Mouse (Mus musculus): ENCODE measurements at regions not wholly inside any gene's neighbourhood (a gene's known extent, or its start where the extent isn't known, plus 50 kb on each side); places are given as distances from the start of the nearest gene placed in this dataset.
"Not testable (repeated sequence)": the region's sequence is repeated elsewhere in the genome, so short reads cannot be mapped to it uniquely, and the experiment has no call there.

DNA sequence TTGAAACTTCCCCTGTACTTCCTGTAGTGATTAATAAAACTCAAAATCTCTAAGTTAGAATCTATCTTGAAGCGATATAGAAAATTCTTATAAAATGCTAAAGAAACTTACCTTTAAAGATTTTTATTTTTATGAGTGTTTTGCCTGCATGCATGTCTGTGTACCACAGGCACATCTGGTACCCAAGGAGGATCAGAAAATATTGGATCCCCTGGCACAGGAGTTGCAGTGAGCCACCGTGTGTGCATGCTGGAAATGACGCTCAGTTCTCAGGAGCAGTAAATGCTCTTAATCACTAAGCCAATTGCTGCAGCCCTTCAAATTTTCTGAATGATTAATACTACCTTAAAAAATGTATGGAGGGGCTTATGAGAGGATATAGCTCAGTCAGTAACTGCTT lies 142.8 kb upstream of the 4931417E11Rik start:
- H3K36me3 ChIP-seq (ENCODE audit: insufficient read depth, low read length) = no peaks in the 10 kb centered on the region
- H3K27me3 ChIP-seq (ENCODE audit: insufficient read depth, low read length) = no peaks in the 10 kb centered on the region
- H3K9me3 ChIP-seq (ENCODE audit: low read length) = peaks cover 11% of the 10 kb centered on the region
- TF ChIP-seq POU5F1 (IDR thresholded peaks at IDR 0.05; ENCODE audit: borderline replicate concordance, low read length) (no peak), CTCF (conservative IDR thresholded peaks at IDR 0.05; ENCODE audit: low read length) (no peak), NANOG (IDR thresholded peaks at IDR 0.05; ENCODE audit: borderline replicate concordance, low read length) (no peak)
- H3K4me3 ChIP-seq (replicated peaks; ENCODE audit: low read length) = no peak overlapping the region
- H3K4me1 ChIP-seq (replicated peaks; ENCODE audit: low read depth, low read length) = no peaks in the 10 kb centered on the region

GRCm38 (mm10) chr6:73611839-73612238 lies 142.4 kb upstream of the 4931417E11Rik start:
- Histone ChIP-seq H3K27me3 (ENCODE audit: insufficient read depth, low read length) (no peaks in the 10 kb centered on the region), H3K9me3 (ENCODE audit: low read length) (peaks cover 11% of the 10 kb centered on the region), H3K36me3 (ENCODE audit: insufficient read depth, low read length) (no peaks in the 10 kb centered on the region), H3K4me3 (replicated peaks; ENCODE audit: low read length) (no peak overlapping the region), H3K4me1 (replicated peaks; ENCODE audit: low read depth, low read length) (no peaks in the 10 kb centered on the region)
- TF ChIP-seq NANOG (IDR thresholded peaks at IDR 0.05; ENCODE audit: borderline replicate concordance, low read length) = no peak
- no peak for TF ChIP-seq POU5F1 (IDR thresholded peaks at IDR 0.05; ENCODE audit: borderline replicate concordance, low read length)
- TF ChIP-seq CTCF (conservative IDR thresholded peaks at IDR 0.05; ENCODE audit: low read length) = no peak

GRCm38 (mm10) chr6:73610048-73610624 lies 140.7 kb upstream of the 4931417E11Rik start:
- Histone ChIP-seq H3K27me3 (ENCODE audit: insufficient read depth, low read length) (no peaks in the 10 kb centered on the region), H3K4me1 (replicated peaks; ENCODE audit: low read depth, low read length) (no peaks in the 10 kb centered on the region), H3K9me3 (ENCODE audit: low read length) (peaks cover 11% of the 10 kb centered on the region), H3K36me3 (ENCODE audit: insufficient read depth, low read length) (no peaks in the 10 kb centered on the region), H3K4me3 (replicated peaks; ENCODE audit: low read length) (no peak overlapping the region)
- TF ChIP-seq POU5F1 (IDR thresholded peaks at IDR 0.05; ENCODE audit: borderline replicate concordance, low read length) = no peak
- no peak for TF ChIP-seq NANOG (IDR thresholded peaks at IDR 0.05; ENCODE audit: borderline replicate concordance, low read length)
- no peak for TF ChIP-seq CTCF (conservative IDR thresholded peaks at IDR 0.05; ENCODE audit: low read length)

- no peaks in the 10 kb centered on the region for H3K9me3 ChIP-seq (ENCODE audit: low read length)
- TF ChIP-seq CTCF (conservative IDR thresholded peaks at IDR 0.05; ENCODE audit: low read length) (no peak), POU5F1 (IDR thresholded peaks at IDR 0.05; ENCODE audit: borderline replicate concordance, low read length) (no peak), NANOG (IDR thresholded peaks at IDR 0.05; ENCODE audit: borderline replicate concordance, low read length) (no peak)
- no peak overlapping the region for H3K4me3 ChIP-seq (replicated peaks; ENCODE audit: low read length)
- no peaks in the 10 kb centered on the region for H3K4me1 ChIP-seq (replicated peaks; ENCODE audit: low read depth, low read length)
- no peaks in the 10 kb centered on the region for H3K36me3 ChIP-seq (ENCODE audit: insufficient read depth, low read length)
- H3K27me3 ChIP-seq (ENCODE audit: insufficient read depth, low read length) = no peaks in the 10 kb centered on the region
Measured at GRCm38 (mm10) chr6:73587686-73588085, 118.2 kb upstream of the 4931417E11Rik start.

DNA sequence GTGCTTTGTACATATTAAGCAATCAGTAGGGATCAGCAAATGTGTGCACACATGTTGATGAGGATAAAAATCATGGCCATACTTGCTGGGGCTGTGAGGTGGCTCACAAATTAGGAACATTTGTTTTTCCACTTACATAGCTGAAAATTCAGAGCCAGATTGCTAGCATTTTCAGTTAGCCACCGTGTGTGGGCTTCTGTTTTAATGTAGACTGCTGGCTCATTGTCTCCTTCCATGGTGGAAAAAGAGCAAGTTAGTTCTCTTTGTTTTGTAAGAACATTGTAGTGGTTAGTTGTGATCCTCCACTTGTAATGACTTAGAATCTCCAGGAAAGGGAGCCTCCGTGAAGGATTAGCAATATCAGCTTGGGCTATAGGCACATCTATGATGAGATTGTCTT lies 107.2 kb upstream of the 4931417E11Rik start:
- TF ChIP-seq POU5F1 (IDR thresholded peaks at IDR 0.05; ENCODE audit: borderline replicate concordance, low read length) (no peak), CTCF (conservative IDR thresholded peaks at IDR 0.05; ENCODE audit: low read length) (no peak), NANOG (IDR thresholded peaks at IDR 0.05; ENCODE audit: borderline replicate concordance, low read length) (no peak)
- H3K27me3 ChIP-seq (ENCODE audit: insufficient read depth, low read length) = no peaks in the 10 kb centered on the region
- no peak overlapping the region for H3K4me3 ChIP-seq (replicated peaks; ENCODE audit: low read length)
- no peaks in the 10 kb centered on the region for H3K4me1 ChIP-seq (replicated peaks; ENCODE audit: low read depth, low read length)
- H3K36me3 ChIP-seq (ENCODE audit: insufficient read depth, low read length) = no peaks in the 10 kb centered on the region
- no peaks in the 10 kb centered on the region for H3K9me3 ChIP-seq (ENCODE audit: low read length)

DNA sequence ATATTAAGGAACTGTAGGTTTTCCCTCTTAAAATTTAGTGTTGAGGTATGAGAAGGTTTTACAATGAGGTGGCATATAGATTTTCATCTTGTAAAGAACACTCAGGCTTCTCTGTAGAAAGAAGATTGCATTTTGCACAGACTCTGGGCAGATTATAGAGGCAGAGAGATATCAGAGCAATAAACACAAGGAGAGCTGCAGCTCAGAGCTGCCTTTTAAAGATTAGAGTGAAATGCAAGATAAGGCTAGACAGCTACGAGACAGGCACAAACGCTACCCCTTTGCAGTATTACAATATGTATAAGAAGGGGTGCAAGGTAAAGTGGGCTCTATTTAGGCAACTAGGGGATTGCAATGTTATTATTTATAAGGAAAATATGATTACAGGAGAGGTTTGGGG lies 90.5 kb upstream of the 4931417E11Rik start:
- Histone ChIP-seq H3K27me3 (ENCODE audit: insufficient read depth, low read length) (no peaks in the 10 kb centered on the region), H3K4me3 (replicated peaks; ENCODE audit: low read length) (no peak overlapping the region), H3K4me1 (replicated peaks; ENCODE audit: low read depth, low read length) (no peaks in the 10 kb centered on the region), H3K36me3 (ENCODE audit: insufficient read depth, low read length) (no peaks in the 10 kb centered on the region), H3K9me3 (ENCODE audit: low read length) (peaks cover 15% of the 10 kb centered on the region)
- TF ChIP-seq POU5F1 (IDR thresholded peaks at IDR 0.05; ENCODE audit: borderline replicate concordance, low read length) (no peak), CTCF (conservative IDR thresholded peaks at IDR 0.05; ENCODE audit: low read length) (no peak), NANOG (IDR thresholded peaks at IDR 0.05; ENCODE audit: borderline replicate concordance, low read length) (no peak)

GRCm38 (mm10) chr6:73530559-73530958 lies 61.1 kb upstream of the 4931417E11Rik start:
- no peak for TF ChIP-seq POU5F1 (IDR thresholded peaks at IDR 0.05; ENCODE audit: borderline replicate concordance, low read length)
- no peak for TF ChIP-seq NANOG (IDR thresholded peaks at IDR 0.05; ENCODE audit: borderline replicate concordance, low read length)
- no peak for TF ChIP-seq CTCF (conservative IDR thresholded peaks at IDR 0.05; ENCODE audit: low read length)
- Histone ChIP-seq H3K4me1 (replicated peaks; ENCODE audit: low read depth, low read length) (no peaks in the 10 kb centered on the region), H3K36me3 (ENCODE audit: insufficient read depth, low read length) (no peaks in the 10 kb centered on the region), H3K9me3 (ENCODE audit: low read length) (no peaks in the 10 kb centered on the region), H3K4me3 (replicated peaks; ENCODE audit: low read length) (no peak overlapping the region), H3K27me3 (ENCODE audit: insufficient read depth, low read length) (no peaks in the 10 kb centered on the region)

- Histone ChIP-seq H3K36me3 (ENCODE audit: insufficient read depth, low read length) (no peaks in the 10 kb centered on the region), H3K27me3 (ENCODE audit: insufficient read depth, low read length) (no peaks in the 10 kb centered on the region), H3K9me3 (ENCODE audit: low read length) (no peaks in the 10 kb centered on the region), H3K4me1 (replicated peaks; ENCODE audit: low read depth, low read length) (no peaks in the 10 kb centered on the region), H3K4me3 (replicated peaks; ENCODE audit: low read length) (no peak overlapping the region)
- no peak for TF ChIP-seq NANOG (IDR thresholded peaks at IDR 0.05; ENCODE audit: borderline replicate concordance, low read length)
- TF ChIP-seq POU5F1 (IDR thresholded peaks at IDR 0.05; ENCODE audit: borderline replicate concordance, low read length) = no peak
- no peak for TF ChIP-seq CTCF (conservative IDR thresholded peaks at IDR 0.05; ENCODE audit: low read length)
Measured at GRCm38 (mm10) chr6:73530098-73530497, 60.6 kb upstream of the 4931417E11Rik start.

DNA sequence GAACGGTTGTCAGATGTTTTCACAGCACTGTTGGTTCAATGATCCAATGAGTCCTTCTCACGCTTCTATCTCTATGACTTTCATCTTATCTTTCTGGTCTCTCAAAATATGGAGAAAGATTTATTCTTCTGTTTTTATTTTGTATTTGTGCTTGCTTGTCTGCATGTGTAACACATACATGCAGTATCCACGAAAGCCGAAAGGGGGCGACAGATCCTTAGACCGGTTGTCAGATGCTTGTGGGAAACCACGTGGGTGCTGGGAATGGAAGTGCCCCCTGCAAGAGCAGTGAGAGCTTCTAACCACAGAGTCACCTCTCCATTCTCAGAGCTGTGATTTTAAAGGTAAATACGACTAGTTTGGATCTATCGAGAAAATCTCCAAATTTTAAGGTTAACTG lies 54.2 kb upstream of the 4931417E11Rik start:
- TF ChIP-seq POU5F1 (IDR thresholded peaks at IDR 0.05; ENCODE audit: borderline replicate concordance, low read length) = no peak
- peak; percentile 78 for TF ChIP-seq CTCF (conservative IDR thresholded peaks at IDR 0.05; ENCODE audit: low read length)
- peaks cover 4% of the 10 kb centered on the region; the same call in 1 of the 2 replicates for H3K27me3 ChIP-seq (ENCODE audit: insufficient read depth, low read length)
- H3K4me3 ChIP-seq (replicated peaks; ENCODE audit: low read length) = no peak overlapping the region
- peaks cover 20% of the 10 kb centered on the region for H3K9me3 ChIP-seq (ENCODE audit: low read length)
- H3K36me3 ChIP-seq (ENCODE audit: insufficient read depth, low read length) = no peaks in the 10 kb centered on the region
- no peaks in the 10 kb centered on the region for H3K4me1 ChIP-seq (replicated peaks; ENCODE audit: low read depth, low read length)

GRCm38 (mm10) chr6:73519894-73520293 lies 50.4 kb upstream of the 4931417E11Rik start:
- H3K27me3 ChIP-seq (ENCODE audit: insufficient read depth, low read length); H3K36me3 ChIP-seq (ENCODE audit: insufficient read depth, low read length); H3K4me1 ChIP-seq (replicated peaks; ENCODE audit: low read depth, low read length); H3K4me3 ChIP-seq (replicated peaks; ENCODE audit: low read length): not testable (repeated sequence)
- H3K9me3 ChIP-seq (ENCODE audit: low read length) = peaks cover 20% of the 10 kb centered on the region

Data from E14TG2a.4 (cell line).